Mouse (Mus musculus): ENCODE measurements at regions not wholly inside any gene's neighbourhood (a gene's known extent, or its start where the extent isn't known, plus 50 kb on each side); places are given as distances from the start of the nearest gene placed in this dataset.

DNA sequence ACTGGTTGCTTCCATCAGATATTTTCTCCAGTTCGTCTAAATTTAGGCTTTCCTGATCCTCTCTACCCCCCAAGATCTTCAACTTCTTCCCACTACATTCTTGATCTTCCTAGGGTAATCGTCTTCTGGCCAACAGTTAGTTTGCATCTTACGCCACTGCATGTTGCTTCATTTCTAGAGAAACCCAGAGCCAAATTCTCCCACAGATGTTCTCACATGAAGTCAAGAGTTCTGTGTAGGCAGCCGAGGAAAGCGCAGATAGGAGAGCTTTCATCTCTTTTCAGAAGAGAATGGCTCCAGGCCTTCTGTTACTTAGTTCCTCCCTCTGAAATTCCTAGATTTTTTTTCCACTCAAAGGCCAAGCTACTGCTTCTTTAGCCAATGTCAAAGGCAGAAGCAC lies 179.9 kb downstream of the Fgf10 start:
- no peak overlapping the region for H3K4me2 ChIP-seq (ENCODE audit: low read depth)
- no peaks in the 10 kb centered on the region for H3K36me3 ChIP-seq (ENCODE audit: insufficient read depth)
- no peak overlapping the region for H3K27ac ChIP-seq (ENCODE audit: low read depth, low read length)
- ATAC-seq (no peak), DNase-seq (no peak)
- no peak overlapping the region for H3K9ac ChIP-seq
- TF ChIP-seq CTCF (IDR thresholded peaks at IDR 0.05; ENCODE audit: low read depth): no peak
- WGBS: 87% methylated on average over 5 of the region's 5 CpGs
- H3K4me1 ChIP-seq (ENCODE audit: insufficient read depth): no peaks in the 10 kb centered on the region
- H3K4me3 ChIP-seq (ENCODE audit: low read depth, low read length): no peak overlapping the region
- no peaks in the 10 kb centered on the region for H3K9me3 ChIP-seq (ENCODE audit: low read length)
- H3K27me3 ChIP-seq (ENCODE audit: insufficient read depth, low read length): no peaks in the 10 kb centered on the region

DNA sequence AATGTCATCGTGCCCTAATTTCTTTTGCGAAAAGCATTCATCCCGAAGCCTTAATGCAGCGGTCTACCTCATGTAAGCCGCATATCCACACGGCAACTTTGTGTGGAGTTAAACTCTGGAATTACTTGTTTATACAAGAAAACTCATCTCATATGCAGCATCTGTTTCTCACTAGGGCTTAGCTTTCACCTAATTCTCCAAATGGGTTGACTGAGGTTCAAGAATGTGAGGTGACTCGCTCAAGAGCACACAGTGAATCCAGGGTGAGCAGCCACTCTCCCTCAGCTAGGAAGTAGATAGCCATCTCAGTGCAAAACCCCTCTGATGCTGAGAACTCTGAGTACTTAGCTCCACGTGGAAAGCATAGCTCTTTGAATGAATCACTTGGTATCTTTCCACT lies 181.1 kb downstream of the Fgf10 start:
- Histone ChIP-seq H3K4me3 (ENCODE audit: low read depth, low read length) (no peak overlapping the region), H3K4me2 (ENCODE audit: low read depth) (no peak overlapping the region), H3K36me3 (ENCODE audit: insufficient read depth) (no peaks in the 10 kb centered on the region), H3K9ac (no peak overlapping the region), H3K27me3 (ENCODE audit: insufficient read depth, low read length) (no peaks in the 10 kb centered on the region), H3K4me1 (ENCODE audit: insufficient read depth) (no peaks in the 10 kb centered on the region), H3K27ac (ENCODE audit: low read depth, low read length) (no peak overlapping the region), H3K9me3 (ENCODE audit: low read length) (no peaks in the 10 kb centered on the region)
- TF ChIP-seq CTCF (IDR thresholded peaks at IDR 0.05; ENCODE audit: low read depth): no peak
- ATAC-seq (no peak), DNase-seq (no peak)
- 84% methylated on average over 8 of the region's 8 CpGs for WGBS

DNA sequence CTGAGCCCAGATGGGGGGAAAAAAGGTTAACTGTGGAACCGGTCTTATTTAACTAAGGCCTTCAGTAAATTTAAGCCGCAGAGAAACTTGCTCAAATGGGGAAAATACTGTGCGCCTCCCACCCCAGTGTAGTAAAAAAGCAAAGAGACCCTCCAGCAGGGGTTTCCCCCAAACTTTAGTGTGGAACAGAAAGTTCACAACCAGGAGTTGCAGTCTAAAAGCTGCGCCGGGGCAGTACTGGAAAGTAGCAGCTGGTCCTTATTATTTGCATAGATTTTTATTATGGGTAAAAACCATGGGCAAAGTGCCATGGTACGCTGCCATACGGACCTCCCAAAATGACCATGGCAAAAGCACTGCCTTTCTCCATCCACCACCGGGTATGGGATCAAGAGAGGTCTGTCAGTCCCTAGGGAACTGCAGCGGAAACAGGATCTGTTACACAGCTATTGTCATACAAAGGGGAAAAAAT lies 216.8 kb downstream of the Fgf10 start:
- Histone ChIP-seq H3K9me3 (ENCODE audit: low read length) (no peaks in the 10 kb centered on the region), H3K36me3 (ENCODE audit: insufficient read depth) (no peaks in the 10 kb centered on the region), H3K4me3 (ENCODE audit: low read depth, low read length) (no peak overlapping the region), H3K27me3 (ENCODE audit: insufficient read depth, low read length) (no peaks in the 10 kb centered on the region), H3K4me2 (ENCODE audit: low read depth) (no peak overlapping the region), H3K9ac (no peak overlapping the region), H3K27ac (ENCODE audit: low read depth, low read length) (no peak overlapping the region), H3K4me1 (ENCODE audit: insufficient read depth) (no peaks in the 10 kb centered on the region)
- ATAC-seq: no peak
- TF ChIP-seq CTCF (IDR thresholded peaks at IDR 0.05; ENCODE audit: low read depth): no peak
- 60% methylated on average over 9 of the region's 9 CpGs for WGBS
- no peak for DNase-seq

DNA sequence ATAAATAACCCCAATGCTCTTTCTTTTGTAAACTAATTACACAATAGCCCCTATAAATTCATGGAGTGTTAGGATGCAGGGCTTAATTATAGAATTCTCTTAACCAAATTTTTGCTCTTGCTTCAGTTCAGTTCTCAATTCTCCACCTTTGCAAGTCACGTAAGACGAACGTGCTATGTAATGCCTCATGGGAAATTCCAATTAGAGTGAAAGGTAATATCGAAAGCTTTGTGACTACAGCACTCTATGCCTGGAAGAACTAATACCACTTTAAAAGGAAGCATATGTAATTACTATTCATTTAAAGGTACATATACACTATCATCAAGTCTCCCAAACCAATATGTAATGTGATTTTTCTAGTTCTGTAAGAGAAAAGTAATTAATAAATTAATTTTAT lies 225.5 kb downstream of the Fgf10 start:
- Histone ChIP-seq H3K4me1 (ENCODE audit: insufficient read depth) (no peaks in the 10 kb centered on the region), H3K27me3 (ENCODE audit: insufficient read depth, low read length) (no peaks in the 10 kb centered on the region), H3K36me3 (ENCODE audit: insufficient read depth) (no peaks in the 10 kb centered on the region), H3K4me3 (ENCODE audit: low read depth, low read length) (no peak overlapping the region), H3K9ac (no peak overlapping the region), H3K4me2 (ENCODE audit: low read depth) (no peak overlapping the region), H3K27ac (ENCODE audit: low read depth, low read length) (no peak overlapping the region), H3K9me3 (ENCODE audit: low read length) (no peaks in the 10 kb centered on the region)
- ATAC-seq: no peak
- 90% methylated on average over 4 of the region's 4 CpGs for WGBS
- DNase-seq: no peak
- no peak for TF ChIP-seq CTCF (IDR thresholded peaks at IDR 0.05; ENCODE audit: low read depth)

DNA sequence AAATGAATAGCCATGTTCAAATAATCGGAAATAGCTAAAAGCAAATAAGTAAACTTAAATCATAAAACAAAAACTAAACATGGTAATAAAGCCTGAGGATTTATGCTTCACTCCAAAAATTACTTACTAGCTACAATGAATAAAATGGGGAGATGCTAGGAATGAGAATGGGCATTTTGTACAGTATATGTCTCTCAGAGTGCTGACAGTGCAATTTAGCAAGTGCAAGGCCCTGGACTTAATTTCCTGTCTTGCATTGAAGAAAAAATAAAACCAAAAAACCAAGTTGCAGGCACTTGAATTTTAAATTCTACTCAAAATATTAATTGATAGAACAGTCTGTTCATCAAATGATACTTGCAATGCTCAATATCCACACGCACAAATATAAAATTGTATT lies 232.4 kb downstream of the Fgf10 start:
- no peak for TF ChIP-seq CTCF (IDR thresholded peaks at IDR 0.05; ENCODE audit: low read depth)
- H3K9me3 ChIP-seq (ENCODE audit: low read length): no peaks in the 10 kb centered on the region
- H3K4me1 ChIP-seq (ENCODE audit: insufficient read depth): no peaks in the 10 kb centered on the region
- WGBS: 92% methylated on average over 2 of the region's 2 CpGs
- no peak overlapping the region for H3K4me3 ChIP-seq (ENCODE audit: low read depth, low read length)
- H3K36me3 ChIP-seq (ENCODE audit: insufficient read depth): no peaks in the 10 kb centered on the region
- no peak overlapping the region for H3K27ac ChIP-seq (ENCODE audit: low read depth, low read length)
- DNase-seq: no peak
- ATAC-seq: no peak
- H3K4me2 ChIP-seq (ENCODE audit: low read depth): no peak overlapping the region
- no peaks in the 10 kb centered on the region for H3K27me3 ChIP-seq (ENCODE audit: insufficient read depth, low read length)
- H3K9ac ChIP-seq: no peak overlapping the region

DNA sequence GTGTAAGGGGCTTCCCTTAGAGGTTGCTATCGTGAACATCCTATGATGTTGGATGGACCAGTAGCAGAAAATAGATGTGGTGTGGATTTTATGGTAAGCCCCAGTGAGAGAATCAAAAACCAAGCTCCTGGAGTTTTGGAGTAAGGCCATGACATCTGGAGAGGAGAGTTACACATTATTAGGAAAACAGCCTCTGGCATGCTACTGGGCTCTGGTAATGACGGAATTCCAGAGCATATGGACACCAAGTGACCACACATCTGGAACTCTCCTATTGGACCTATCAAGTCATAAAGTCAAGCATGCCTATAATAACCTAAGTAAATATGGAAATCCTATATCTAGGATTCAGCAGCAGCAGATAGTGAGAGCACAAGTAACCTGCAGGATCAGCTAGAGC lies 240.8 kb downstream of the Fgf10 start:
- TF ChIP-seq CTCF (IDR thresholded peaks at IDR 0.05; ENCODE audit: low read depth): no peak
- ATAC-seq (no peak), DNase-seq (no peak)
- no peak overlapping the region for H3K4me3 ChIP-seq (ENCODE audit: low read depth, low read length)
- H3K4me1 ChIP-seq (ENCODE audit: insufficient read depth): no peaks in the 10 kb centered on the region
- no peaks in the 10 kb centered on the region for H3K9me3 ChIP-seq (ENCODE audit: low read length)
- no peak overlapping the region for H3K9ac ChIP-seq
- WGBS: 94% methylated on average over 2 of the region's 2 CpGs
- H3K27ac ChIP-seq (ENCODE audit: low read depth, low read length): no peak overlapping the region
- H3K27me3 ChIP-seq (ENCODE audit: insufficient read depth, low read length): no peaks in the 10 kb centered on the region
- H3K36me3 ChIP-seq (ENCODE audit: insufficient read depth): no peaks in the 10 kb centered on the region
- H3K4me2 ChIP-seq (ENCODE audit: low read depth): no peak overlapping the region

DNA sequence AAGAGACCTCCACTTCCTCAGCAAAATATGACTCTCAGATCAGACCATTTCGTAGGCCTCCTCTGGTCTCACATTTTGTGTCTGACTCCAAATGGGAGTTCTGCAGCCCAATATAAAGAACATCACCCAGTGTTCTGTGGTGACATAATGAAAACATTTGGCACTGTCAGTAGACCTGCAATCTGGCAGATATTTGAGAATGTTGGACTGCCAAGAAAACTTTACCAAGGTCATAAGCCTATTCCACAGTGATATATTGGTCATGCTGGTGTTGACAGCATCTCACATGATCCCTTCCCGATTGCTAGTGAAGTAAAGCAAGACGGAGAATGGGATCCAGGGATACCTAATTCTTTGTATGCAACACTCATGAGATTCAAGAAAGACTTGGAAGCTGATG lies 271.2 kb downstream of the Fgf10 start:
- Histone ChIP-seq H3K27ac (ENCODE audit: low read depth, low read length) (no peak overlapping the region), H3K4me1 (ENCODE audit: insufficient read depth) (no peaks in the 10 kb centered on the region), H3K27me3 (ENCODE audit: insufficient read depth, low read length) (no peaks in the 10 kb centered on the region), H3K4me2 (ENCODE audit: low read depth) (no peak overlapping the region), H3K36me3 (ENCODE audit: insufficient read depth) (no peaks in the 10 kb centered on the region), H3K9me3 (ENCODE audit: low read length) (no peaks in the 10 kb centered on the region), H3K4me3 (ENCODE audit: low read depth, low read length) (no peak overlapping the region), H3K9ac (no peak overlapping the region)
- no peak for ATAC-seq
- 83% methylated on average over 3 of the region's 3 CpGs for WGBS
- no peak for TF ChIP-seq CTCF (IDR thresholded peaks at IDR 0.05; ENCODE audit: low read depth)
- no peak for DNase-seq
